Mouse (Mus musculus): Measurements from ENCODE around the gene 4930550C14Rik. TPM values are rescaled to one million over a fixed set of nuclear protein-coding genes. Genes with fewer than 3 reads are reported as not detected.
A peak's percentile ranks its signal among the peaks of the same experiment; 100 is the strongest.

The 4930550C14Rik gene
- polyA plus RNA-seq (2017; shearing (Covaris generic)), result under 1 TPM; 0.78 to 0.95 (median 0.81) TPM

GRCm38 (mm10) chr9:53402291-53402711 lies at the start of gene 4930550C14Rik:
TSS of gene 4930550C14Rik (plus strand) at chr9:53402325.
- ATAC-seq, result no peak

GRCm38 (mm10) chr9:53353161-53353560 lies 49.0 kb upstream of the 4930550C14Rik start:
- no peak for ATAC-seq

GRCm38 (mm10) chr9:53356219-53357155 lies 45.6 kb upstream of the 4930550C14Rik start:
- peak; percentile 28 for ATAC-seq

GRCm38 (mm10) chr9:53371339-53371738 lies 30.8 kb upstream of the 4930550C14Rik start:
- ATAC-seq, result no peak

- no peak for ATAC-seq
These were observed 26.2 kb upstream of the 4930550C14Rik start for GRCm38 (mm10) chr9:53375907-53376306.

GRCm38 (mm10) chr9:53376820-53377219 lies 25.3 kb upstream of the 4930550C14Rik start:
- no peak for ATAC-seq

GRCm38 (mm10) chr9:53377597-53377996 lies 24.5 kb upstream of the 4930550C14Rik start:
- no peak for ATAC-seq

GRCm38 (mm10) chr9:53378171-53378570 lies 24.0 kb upstream of the 4930550C14Rik start:
- no peak for ATAC-seq

GRCm38 (mm10) chr9:53380595-53380994 lies 21.5 kb upstream of the 4930550C14Rik start:
- ATAC-seq, result peak; percentile 16

GRCm38 (mm10) chr9:53381113-53381615 lies 21.0 kb upstream of the 4930550C14Rik start:
- ATAC-seq, result no peak

- peak; percentile 53 for ATAC-seq
These were observed 17.9 kb upstream of the 4930550C14Rik start, which contains the start of gene Kdelc2 for GRCm38 (mm10) chr9:53383951-53384866. TSS of gene Kdelc2 (plus strand) at chr9:53384025.

GRCm38 (mm10) chr9:53384873-53385272 lies 17.3 kb upstream of the 4930550C14Rik start:
- no peak for ATAC-seq

- no peak for ATAC-seq
These were observed 14.7 kb upstream of the 4930550C14Rik start for GRCm38 (mm10) chr9:53387431-53387830.

GRCm38 (mm10) chr9:53389109-53389508 lies 13.0 kb upstream of the 4930550C14Rik start:
- ATAC-seq, result no peak

GRCm38 (mm10) chr9:53390136-53390535 lies 12.0 kb upstream of the 4930550C14Rik start:
- ATAC-seq, result no peak

GRCm38 (mm10) chr9:53397685-53398387 lies 4.3 kb upstream of the 4930550C14Rik start:
- ATAC-seq, result peak; percentile 47

- peak; percentile 89 for ATAC-seq
These were observed 3.8 kb upstream of the 4930550C14Rik start for GRCm38 (mm10) chr9:53398388-53398700.

GRCm38 (mm10) chr9:53399537-53399936 lies 2.6 kb upstream of the 4930550C14Rik start:
- ATAC-seq, result no peak

GRCm38 (mm10) chr9:53400696-53401095 lies 1.4 kb upstream of the 4930550C14Rik start:
- no peak for ATAC-seq

GRCm38 (mm10) chr9:53401146-53401545 lies 979 bp upstream of the 4930550C14Rik start:
- ATAC-seq, result no peak

GRCm38 (mm10) chr9:53402991-53403390 lies 866 bp downstream of the 4930550C14Rik start:
- ATAC-seq, result no peak

Data from inflammation-experienced regulatory T-cells, adult 6 months (primary cell).